Mouse (Mus musculus) right cerebral cortex, adult 2 months (tissue): Measurements from ENCODE around the gene Hcn4.
A peak's percentile ranks its signal among the peaks of the same experiment; 100 is the strongest.

Experiments used
- DNase-seq, 2 experiments: peaks; one replicate each; pipeline ENCODE4 v3.0.0; 2021 to 2022; ENCODE audit warnings: low spot score in 2 of 2

The Hcn4 gene

DNA sequence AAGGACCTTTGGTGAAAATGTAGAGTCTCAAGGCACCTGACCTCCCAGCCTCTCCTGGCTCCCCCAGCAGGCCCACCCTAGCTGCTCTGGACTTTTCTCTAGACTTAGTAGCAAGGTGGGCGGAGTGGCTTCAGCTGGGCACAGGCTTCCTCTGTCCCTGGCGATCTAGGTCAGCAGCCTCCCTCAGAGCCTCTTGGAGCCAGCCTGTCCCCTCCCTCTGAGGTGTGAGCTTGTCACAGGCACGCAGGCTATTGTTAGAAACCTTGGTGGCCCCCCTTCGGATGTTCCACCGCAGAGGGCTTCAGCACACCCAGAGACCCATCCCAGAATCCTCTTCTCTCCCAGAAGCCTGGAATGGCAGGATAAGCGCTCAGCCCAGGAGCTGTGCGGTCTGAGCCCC is 24.5 kb downstream of the Hcn4 start:
- DNase-seq = no peak

DNA sequence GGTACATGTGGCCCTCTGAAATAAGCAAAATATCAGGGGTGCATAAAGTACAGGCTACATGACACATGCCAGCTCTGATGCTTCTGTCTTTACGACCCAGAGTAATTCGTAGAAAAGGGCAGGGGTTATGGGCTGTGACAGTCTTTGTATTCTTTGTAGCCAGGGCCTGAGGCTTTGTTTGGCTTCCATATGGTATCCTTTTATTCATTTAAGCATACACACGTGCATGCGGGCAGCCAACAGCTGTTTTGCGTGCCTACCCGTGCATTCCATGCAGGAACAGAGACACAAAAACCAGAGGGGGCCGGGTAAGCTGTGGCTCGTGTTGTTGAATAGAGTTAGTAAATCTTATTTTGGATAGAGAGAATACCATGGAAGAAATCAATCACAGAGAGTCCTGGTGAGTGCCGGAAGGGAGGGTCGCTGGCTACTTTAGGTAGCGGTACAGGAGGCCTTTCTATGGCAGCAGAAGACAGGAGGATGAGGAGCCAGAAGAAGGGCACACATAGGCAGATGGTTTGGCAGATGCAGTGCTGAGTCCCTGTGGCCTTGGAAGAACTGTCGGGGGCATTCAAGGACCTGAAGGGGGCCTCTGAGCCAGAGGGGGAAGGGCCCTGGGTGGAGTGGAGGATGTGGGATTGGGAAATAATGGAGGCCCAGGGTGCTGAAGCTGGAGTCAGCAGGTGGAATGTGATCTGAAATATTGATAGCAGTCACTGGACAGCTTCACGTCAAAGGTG is 26.5 kb downstream of the Hcn4 start:
- DNase-seq = no peak

DNA sequence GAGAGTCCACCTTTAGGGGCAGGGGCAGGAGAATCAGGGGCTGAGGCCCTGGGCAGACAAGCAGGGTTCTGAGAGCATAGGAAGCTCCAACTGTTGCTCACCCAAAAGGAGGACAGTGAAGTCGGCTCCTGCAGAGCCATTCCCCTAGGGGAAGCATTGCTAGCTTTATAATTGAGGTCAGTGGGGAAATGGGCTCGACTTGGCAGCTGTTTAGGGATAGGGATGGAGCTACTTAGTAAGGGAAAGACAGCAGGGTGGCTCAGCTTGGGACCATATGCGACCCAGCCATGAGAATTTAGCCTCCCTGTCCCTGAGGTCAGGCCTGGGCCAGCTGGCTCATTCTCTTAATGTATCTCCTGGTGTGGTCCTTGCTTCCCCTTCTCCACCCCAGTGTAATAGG is 31.7 kb downstream of the Hcn4 start:
- DNase-seq = no peak

DNA sequence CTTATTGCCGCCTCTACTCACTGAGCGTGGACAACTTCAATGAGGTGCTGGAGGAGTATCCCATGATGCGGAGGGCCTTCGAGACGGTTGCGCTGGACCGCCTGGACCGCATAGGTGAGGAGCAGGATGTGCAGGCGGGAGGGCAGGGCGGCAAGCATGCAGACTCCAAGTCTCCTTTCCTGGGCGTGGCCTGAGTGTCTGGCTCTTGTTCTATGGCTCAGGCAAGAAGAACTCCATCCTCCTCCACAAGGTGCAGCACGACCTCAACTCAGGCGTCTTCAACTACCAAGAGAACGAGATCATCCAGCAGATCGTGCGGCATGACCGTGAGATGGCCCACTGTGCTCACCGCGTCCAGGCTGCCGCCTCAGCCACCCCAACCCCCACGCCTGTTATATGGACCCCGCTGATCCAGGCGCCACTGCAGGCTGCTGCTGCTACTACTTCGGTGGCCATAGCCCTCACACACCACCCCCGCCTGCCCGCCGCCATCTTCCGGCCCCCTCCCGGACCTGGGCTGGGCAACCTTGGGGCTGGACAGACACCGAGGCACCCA is 35.9 kb downstream of the Hcn4 start:
- no peak for DNase-seq

DNA sequence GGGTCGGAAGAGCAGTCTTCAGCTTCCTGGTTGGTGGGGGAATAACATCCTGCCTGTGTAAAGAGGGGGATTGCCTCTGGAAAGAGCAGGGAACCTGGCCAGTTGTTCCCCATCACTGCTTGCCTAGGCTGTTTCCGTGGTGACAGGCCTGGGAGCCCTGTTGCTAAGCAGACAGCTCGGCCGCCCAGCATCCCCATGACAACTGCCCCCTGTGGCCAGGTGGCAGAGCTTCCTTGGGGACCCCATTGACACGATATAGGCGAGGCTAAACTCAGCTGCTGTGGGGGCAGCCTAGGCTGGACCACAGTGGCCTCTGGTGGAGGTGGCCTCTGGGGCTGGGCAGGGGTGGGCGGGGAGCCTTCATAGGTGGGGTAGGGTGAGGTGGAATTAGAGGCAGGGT is 40.6 kb downstream of the Hcn4 start:
- peak in 1 of 2 experiments; percentile 29 for DNase-seq

DNA sequence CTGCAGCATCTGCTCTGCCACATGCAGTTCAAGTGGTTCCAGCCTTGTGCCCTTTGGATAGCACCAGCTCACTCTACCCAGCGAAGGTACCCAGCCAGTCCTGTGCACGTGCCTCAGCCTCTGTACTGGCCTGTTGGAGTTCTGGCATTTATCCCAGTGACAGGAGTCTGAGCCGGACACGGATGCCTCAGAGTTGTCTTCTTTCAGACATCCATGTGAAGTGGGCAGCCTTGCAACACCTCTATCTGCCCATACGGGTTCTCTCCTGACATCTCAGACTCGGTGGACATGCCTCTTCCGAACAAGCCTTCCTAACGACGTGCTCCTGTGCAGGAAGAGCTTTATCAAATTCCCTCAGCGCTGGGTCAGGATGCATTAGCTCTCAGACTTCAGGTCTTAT is 47.9 kb downstream of the Hcn4 start:
- no peak for DNase-seq

DNA sequence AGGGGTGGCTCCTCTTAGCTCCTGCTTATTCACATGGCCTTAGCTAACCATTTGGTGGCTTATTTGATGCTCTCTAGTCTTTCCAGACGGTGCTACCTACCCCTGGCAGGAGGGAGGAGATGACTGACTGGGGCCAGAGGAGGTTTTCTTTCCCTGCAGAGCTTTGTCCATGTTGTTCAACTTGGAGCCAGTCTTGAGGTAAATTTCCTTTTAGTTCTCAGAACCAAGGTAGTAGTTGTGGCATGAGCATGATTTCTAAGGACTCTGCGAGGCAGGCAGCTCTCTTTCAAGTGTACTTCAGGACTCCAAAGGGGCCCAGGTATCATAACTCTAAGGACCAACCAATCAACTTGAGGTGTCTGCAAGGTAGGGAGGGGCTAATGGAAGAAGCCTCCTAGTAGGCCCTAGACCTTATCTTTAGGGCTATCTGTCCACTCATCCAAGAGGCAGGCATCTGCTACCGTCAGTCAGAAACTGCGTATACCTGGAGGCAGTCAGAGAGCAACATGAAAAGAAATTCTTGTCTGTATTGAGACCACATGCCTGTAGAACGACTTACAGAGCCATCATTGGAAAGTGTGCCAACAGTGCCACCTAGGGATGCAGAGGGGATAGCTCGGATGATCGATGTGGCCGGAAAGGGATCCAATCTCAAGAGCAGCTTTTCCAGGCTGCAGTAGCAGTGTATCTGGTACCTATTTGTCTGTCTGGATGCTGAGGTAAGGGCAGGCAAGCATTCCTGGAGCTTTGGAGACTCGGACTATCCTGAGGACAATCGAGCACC is 50.5 kb downstream of the Hcn4 start:
- peak; percentile 80 to 85 for DNase-seq

DNA sequence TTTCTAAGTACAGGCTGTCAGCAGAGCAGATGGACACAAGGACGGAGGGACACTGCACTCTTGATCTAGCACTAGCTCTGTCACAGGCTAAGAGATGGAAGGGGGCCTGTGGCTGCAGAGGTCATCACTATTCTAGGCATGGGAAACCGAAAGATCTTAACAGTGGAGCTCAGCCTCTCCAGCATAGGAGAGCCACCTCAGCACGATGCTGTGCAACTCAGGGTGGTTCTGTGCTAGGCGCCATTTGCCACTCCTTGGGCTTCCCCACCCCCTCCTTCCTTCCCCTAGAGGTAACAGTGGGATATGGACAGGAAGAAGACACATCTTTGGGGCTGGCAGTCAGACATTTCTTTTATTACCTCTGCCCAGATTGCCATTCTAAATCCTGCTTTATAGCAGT is 51.1 kb downstream of the Hcn4 start:
- DNase-seq = no peak

DNA sequence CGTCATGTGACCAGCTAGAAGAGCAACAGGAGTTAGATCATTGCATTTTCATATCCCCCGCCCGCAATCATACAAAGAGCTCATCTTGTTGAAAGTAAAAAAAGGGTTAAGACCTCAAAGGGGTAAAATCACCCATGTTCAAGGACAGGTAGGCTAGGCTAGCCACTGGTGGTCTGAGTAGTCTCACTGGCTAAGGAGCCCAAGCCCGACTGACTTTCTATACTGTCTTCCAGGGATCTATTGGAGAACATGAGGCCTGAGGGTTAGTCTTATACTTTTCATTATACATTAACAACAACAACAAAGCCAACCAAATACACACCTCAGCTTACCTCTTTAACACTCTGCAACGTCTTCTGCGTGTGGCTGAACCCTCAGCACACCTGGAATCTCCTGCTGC is 52.2 kb downstream of the Hcn4 start:
- DNase-seq = no peak

DNA sequence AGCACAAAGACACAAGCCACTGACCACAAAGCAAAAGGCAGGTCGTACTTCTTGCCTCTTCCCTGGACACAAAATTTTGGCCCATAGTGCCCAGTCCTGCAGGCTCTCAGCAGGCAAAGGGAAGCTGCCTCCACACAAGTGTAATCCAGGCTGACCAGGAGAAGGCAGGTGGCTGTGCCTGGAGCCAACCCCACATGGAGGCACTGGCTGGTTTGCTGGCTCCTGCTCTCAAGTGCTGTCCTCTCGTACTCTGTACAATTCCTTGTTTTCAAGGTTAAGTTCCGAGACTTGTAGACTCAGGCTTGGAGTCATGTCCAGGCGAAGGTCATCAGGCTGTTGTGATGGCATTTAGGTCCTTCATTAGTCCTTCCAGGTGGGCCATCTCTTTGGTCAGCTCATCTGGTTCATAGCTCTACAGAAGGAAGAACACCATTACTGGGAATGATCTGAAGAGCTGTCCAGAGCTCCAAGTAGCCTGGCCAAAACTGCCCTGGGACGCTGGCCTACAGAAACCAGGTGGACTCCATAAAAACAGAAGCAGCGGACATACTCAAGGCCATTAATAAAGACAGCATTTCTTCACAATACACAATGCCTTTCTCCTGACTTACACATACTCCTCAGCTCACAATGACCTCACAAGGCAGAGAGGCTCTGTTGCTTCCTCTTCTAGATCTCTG is 53.9 kb downstream of the Hcn4 start:
- DNase-seq = no peak

DNA sequence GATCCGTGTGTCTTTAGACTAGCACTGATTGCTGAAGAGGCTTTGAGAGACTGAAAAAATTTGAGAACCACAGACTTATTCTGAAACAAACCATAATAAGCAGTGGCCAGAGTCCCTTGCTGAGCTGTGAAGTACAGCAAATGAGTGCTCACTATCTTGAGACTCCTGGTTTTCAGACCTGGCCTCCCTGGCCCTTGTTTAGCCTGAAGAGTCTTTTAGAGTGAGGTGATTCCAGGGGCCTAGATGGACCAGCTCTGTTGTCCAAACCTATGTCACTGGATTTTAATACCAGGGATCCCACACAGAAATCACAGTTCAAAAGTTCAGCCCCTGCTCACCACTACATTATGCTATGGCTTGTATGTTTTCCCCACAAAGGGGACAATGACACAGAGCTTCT is 56.6 kb downstream of the Hcn4 start:
- DNase-seq = no peak

DNA sequence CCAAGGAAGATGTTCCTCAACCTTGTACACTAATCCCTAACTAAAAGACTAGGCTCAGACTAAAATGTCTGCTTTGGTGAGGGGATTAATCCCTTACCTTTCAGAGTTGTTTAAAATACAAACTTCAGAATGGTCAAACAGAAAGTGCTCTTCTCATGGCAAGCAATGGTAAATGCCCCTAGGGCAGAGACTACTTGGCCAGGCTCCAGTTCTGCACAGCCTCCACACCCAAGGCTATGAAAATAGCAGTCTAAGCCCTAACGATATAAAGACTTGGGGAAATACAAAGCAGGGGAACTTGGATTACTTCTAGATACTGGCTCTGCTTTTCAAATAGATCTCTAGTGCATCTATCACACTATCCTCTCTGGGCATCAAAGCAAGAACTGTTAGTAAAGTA is 59.5 kb downstream of the Hcn4 start:
- DNase-seq = no peak

DNA sequence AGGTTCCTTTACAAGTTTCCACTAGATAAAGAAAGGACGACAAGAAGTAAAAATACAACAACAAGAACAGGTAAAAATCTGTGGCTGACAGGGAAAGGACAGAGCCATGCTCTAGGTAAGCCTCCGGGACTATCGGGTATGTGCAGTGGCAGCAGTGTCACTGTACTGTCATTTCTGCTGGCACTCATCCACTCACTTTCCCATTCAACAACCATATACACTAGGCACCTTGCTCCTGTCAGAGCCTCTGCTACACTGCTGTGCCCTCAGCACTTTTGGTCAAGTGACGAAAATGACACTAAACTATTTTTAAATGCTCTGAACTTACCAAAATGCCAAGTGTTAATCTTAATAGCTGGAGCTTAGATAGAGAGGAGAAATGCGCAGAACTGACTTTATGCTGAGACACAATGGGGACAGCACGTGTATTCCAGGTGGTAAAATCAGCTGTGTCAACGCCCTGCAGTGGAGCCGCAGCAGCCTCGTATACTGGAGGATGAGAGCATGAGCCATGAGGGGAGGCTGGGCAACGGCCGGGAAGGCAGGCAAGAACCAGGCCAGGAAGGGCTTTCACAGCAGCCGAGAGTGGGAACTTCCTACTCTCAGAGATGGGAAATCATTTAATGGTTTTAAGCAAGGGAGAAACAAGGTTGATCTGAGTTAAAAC is 66.7 kb downstream of the Hcn4 start:
- DNase-seq = no peak

DNA sequence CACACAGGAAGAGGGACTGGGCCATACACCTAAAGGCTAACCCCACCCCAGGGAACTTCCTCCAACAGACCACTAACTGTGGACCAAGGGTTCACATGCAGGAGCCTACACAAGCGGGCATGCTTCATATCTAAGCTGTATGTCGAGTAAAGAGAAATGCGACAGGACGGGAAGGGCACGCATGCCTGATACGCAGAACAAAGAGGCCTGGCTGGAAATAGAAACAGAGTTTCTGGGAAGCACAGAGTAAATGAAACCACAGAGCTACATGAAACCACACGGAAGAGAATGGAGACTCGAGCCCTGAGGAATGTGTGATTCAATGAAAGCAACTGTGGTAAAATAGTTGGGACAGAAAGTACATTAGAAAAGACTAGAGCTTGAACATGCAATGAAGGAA is 67.7 kb downstream of the Hcn4 start:
- no peak for DNase-seq

DNA sequence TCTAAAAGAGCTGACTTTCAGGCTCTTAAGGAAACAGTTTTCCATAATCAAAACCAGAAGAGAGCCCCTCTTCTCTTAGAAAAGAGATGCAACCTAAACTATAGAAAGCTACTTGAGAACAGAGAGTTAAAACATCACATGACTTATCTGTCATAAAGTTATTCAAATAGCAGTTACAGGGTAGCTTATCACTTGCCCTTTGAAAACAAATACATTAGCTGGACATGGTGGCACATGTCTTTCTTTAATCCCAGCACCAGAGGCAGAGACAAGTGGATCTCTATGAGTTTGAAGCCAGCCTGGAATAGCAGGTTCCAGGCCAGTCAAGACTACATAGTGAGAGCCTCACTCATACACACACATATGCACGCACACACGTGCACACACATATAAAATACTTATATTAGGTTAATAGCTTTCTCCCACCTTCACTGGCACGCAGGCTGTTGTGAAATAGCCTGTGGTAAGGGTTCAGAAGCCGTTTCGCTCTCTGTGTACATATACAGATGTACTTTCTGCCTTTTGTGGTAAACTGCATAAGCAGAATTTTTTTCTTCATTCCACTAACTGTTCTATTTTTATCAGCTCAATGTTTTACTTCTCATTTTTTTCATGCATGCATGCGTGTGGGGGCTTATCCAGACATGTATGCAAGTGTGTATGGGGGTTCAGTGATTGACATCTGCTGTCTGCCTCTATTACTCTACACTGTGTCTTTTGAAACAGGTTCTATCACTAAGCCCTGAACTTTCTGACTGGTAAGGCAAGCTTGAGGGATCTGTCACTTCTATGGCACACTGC is 68.8 kb downstream of the Hcn4 start:
- DNase-seq = no peak

DNA sequence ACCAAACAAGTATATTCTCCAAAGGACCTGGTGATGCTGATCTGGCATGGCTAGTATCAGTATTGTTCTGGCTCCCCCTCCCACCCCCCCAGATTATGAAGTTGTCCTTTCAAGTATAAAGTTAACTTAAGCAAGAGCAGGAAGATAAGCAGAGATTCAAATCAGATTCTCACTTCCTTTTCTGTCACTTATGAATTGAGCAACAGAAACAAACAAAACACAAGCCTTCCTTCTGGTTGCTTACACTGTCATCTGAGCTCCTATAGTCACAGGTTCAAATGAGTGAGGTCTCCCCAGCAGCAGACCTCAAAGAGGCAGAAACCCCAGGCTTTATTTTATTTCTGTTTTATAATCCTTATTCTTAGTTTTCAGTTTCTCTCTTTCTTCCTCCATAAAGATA is 76.4 kb downstream of the Hcn4 start:
- no peak for DNase-seq

DNA sequence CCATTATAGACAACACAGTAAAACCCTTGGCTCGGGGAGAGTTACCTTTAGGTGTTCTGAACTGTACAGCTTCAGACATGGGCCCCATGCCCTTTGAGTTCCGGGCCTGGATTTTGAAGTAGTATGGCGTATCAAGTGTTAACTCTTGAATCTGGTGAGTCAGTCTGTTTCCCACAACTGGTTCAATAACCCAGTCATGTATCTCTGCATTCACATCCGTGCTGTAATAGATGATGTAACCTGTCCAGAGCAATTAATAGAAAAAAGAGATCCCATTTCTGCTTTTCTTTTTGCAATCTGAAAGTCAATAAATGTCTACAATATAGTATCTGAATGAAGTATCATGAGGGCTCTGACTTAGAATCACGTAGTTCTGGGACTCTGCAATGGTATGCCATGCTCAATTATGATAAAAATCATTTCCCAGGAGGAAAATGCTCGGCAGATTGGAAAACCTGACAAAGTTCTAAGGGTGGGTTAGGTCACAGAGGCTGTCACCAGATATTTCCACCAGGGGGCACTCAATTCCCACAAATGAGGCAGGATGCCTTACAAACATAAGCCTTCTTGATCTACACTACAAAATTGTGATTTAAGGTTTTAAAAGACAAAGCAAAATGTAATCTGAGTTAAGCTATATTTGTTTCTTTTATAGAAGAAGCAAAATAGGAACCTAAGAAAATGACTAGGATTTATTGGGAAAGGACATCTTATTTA is 79.8 kb downstream of the Hcn4 start:
- DNase-seq = peak; percentile 66 to 68
